Mouse (Mus musculus) kidney, adult 9 months (tissue): ENCODE measurements around the gene Fancd2os.

Experiments used
- DNase-seq: peaks from one replicate; pipeline ENCODE4 v3.0.0; 2022

Fancd2os gene

GRCm38 (mm10) chr6:113604432-113605223, 4.1 kb upstream of the Fancd2os start, which contains the start of gene Brk1:
TSS of gene Brk1 (plus strand) at chr6:113604772.
- peak; percentile 88 for DNase-seq

- DNase-seq = no peak
Measured at GRCm38 (mm10) chr6:113603993-113604392, 3.5 kb upstream of the Fancd2os start.

DNA sequence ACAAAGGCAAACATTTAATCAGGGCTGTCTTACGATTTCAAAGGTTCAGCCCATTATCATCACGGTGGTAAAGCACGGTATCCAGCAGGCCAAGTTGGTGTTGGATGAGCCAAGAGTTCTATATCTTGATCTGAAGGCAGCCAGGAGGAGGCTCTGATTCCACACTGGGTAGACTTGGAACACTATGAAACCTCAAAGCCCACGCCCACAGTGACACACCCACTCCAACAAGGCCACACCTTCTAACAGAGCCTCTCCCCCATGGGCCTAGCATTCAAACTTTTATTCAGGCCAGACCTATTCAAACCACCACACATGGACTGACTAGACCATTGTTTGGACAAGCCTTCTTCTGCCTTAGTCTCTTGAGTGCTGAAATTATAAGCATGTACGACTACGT, 2.3 kb upstream of the Fancd2os start:
- no peak for DNase-seq

DNA sequence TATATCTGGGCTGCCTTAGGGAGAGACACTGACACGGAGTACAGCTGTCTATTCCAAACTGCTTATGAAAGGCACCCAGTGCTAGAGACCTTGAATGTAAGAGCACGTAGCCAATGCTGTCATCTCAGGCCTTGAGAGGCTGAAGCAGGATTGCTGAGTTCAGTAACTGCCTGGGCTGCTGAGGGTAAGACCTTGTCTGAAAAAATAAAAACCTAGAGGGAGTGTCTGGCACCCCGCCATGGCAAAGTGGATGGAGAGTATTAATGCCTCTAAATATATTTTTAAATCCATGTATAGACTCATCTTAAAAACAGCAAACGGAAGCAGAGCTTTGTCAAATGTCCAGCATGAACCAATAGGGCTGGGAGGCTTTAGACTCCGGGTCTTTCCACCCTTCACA, 682 bp downstream of the Fancd2os start:
- DNase-seq = no peak

DNA sequence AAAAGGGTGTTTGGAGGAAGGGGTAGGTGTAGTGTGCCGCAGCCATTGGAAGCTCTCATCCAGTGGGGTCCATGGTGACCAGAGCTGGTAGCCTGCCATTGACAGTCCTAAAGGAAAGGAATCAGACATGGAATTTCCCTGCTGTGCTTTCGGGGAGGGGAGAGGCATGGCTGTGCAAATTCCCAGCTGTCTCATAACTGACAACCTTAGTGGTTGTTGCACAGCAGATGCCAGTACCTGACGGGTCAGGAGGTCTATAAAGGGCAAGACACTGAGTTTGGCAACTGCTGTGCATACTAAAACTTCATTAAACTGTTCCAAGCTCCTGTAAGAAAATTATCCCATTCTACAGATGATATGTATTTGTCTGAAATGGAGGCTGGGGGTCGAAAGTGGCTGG, 2.6 kb downstream of the Fancd2os start:
- no peak for DNase-seq

GRCm38 (mm10) chr6:113592637-113593036, 7.9 kb downstream of the Fancd2os start:
- no peak for DNase-seq

DNA sequence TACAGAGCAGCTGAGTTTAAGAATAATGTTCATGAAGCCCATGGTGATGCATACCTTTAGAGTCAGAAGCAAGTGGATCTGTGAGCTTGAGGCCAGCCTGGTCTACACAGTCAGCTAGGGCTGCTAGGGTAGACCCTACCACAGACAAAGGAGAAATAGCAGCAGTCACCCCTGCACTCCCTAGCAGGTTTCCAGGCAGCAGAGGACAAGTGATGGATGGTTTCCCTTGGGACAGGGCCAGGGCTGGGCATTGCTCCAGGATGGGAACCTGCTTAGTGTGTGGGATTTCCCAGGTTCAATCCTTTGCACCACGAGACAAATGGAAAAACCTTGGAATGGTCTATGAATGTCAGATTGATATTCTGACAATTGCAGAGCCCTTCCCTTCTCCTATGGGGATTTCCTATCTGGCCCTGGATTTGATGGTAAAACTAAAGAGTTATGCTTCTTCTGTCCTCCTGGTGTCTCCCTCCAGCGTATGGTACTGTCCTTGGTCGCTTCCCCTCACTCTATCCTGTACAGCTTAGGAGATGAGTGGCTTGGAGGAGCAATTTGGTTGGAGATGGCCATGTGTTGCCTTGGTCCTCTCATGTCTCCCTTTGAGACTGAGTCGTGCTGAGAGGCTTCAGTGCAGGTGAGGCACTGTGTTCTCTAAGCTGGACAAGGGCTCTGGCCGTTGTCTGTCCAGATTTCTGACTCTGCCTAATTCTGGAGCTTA, 13.9 kb downstream of the Fancd2os start:
- peak; percentile 80 for DNase-seq

GRCm38 (mm10) chr6:113585065-113585464, 15.4 kb downstream of the Fancd2os start:
- no peak for DNase-seq

- no peak for DNase-seq
Measured at GRCm38 (mm10) chr6:113583023-113583422, 17.5 kb downstream of the Fancd2os start.

DNA sequence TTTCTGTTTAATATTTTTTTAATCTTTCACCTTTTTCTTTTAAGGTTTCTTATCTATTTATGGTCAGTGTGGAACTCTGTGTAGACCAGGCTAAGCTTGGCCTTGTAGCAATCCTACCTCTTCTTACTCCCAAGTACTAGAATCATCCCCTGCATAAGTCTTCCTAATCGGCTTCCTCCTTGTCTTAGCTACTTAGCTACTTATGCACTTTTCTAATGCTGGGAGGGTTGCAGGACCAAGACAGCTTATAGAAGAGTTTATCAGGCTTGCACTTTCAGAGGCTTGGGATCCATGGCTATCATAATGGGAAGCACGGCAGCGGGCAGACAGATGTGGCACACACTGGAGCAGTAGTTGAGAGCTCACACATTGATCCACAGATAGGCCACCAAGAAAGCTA, 21.2 kb downstream of the Fancd2os start:
- no peak for DNase-seq

DNA sequence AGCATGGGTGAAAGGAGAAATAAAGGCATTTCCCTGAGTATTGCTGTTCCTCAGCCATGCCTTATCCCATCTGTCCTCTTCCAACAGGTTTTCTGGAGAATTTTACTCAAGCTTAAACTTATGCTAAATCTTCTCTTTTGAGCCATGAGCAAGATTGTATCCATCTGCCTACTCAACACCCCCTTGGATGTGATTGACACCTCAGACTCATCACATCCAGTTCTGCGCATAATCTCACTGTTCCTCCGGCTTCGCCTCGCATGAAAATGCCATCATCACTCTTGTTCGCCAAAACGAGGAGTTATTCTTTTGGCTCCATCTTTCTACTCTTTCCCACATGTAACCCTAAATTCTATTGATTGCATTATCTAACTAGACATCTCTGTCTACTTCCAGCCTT, 24.5 kb downstream of the Fancd2os start:
- DNase-seq = no peak

- DNase-seq = peak; percentile 9
Measured at GRCm38 (mm10) chr6:113564557-113564956, 36.0 kb downstream of the Fancd2os start.

DNA sequence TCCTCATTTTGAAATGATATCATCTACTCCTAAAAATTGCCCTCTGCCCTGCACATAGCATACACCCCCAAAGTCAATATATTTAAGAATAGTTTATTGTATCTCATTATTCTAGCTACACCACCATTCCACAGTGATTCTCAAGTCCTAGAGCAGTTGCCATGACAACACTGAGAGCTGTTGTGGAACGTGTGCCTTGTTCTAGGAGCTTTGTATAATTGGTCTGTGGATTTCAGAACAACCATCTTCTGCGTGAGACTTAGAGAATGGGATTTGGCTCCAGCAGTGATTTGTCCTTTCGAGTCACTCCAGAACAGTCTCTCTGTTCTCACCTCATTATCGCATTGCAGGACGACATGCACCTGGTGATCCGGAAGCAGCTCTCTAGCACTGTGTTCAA, 40.8 kb downstream of the Fancd2os start:
- DNase-seq = no peak
